Mouse (Mus musculus): ENCODE data around the gene 1500011B03Rik.

DNA sequence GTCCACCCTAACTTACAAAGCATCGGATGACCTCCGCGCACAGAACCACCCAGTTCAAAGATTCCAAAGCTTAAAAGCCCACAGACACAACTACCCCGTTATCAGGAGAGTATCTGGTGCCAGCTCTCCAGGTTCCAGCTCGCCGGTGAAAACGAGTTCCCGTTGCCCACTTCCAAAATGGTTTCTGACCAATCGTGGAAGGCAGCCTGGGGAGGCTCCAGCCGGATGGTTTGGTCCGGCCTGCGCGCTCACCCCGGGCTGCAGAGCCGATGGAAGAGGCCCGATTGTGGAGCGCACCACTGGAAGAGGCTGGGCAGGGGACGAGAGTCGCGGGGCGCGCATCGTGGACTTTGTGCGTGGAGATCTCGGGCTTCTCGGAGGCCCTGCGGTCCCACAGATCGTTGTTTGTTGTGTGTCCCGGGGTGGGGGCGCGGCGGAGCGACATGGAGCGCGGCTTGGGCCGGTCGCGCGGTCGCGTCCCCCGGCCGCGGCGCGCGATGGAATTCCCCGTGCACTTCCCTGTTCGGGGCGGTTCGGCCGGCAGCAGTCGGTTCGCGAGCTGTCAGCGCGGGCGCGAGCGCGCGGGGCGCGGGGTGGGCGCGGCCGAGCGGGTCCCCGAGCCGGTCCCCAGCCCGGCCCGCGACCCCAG lies 48.7 kb downstream of the 1500011B03Rik start, which contains the start of gene Ankrd13a:
- TF ChIP-seq CTCF (IDR thresholded peaks at IDR 0.05; ENCODE audit: control insufficient read depth, insufficient read depth, insufficient replicate concordance, low read depth, low read length) (no peak), POLR2A (IDR thresholded peaks at IDR 0.05; ENCODE audit: control insufficient read depth, low read depth, low read length) (peak; percentile 73)

Data from testis, adult 2 months (tissue).